Mouse (Mus musculus) kidney, adult 2 months (tissue): ENCODE measurements around the gene Flot1. TPM values are rescaled to one million over a fixed set of nuclear protein-coding genes. Genes with fewer than 3 reads are reported as not detected.
"Not testable (repeated sequence)": the region's sequence is repeated elsewhere in the genome, so short reads cannot be mapped to it uniquely, and the experiment has no call there.

ENCODE experiments used
- DNase-seq: peaks from one replicate; pipeline ENCODE4 v3.0.0; 2021
- H3K27ac ChIP-seq: fragments of 200-500 bp; 2 replicates; pipeline ENCODE4 v1.5.1; 2012; ENCODE audit warnings: low read depth, low read length, control low read depth, inconsistent platforms; ENCODE audit not compliant: insufficient read depth
- H3K27me3 ChIP-seq: fragments of 200-500 bp; replicated peaks from 2 replicates; pipeline ENCODE4 v1.6.1; 2012; ENCODE audit warnings: mild to moderate bottlenecking, moderate library complexity, low read length, inconsistent platforms; ENCODE audit not compliant: control insufficient read depth, insufficient read depth
- H3K36me3 ChIP-seq: fragments of 200-500 bp; 2 replicates; pipeline ENCODE4 v1.6.1; 2012; ENCODE audit warnings: mild to moderate bottlenecking, moderate library complexity, low read length, inconsistent platforms; ENCODE audit not compliant: control insufficient read depth, insufficient read depth
- H3K4me1 ChIP-seq: fragments of 200-500 bp; 2 replicates; pipeline ENCODE4 v1.6.1; 2011; ENCODE audit warnings: low read length; ENCODE audit not compliant: control insufficient read depth, insufficient read depth
- H3K4me3 ChIP-seq: fragments of 200-500 bp; 2 replicates; pipeline ENCODE4 v1.5.1; 2011; ENCODE audit warnings: mild to moderate bottlenecking, low read depth, low read length, control low read depth; ENCODE audit not compliant: insufficient read depth
- CTCF ChIP-seq: fragments of 200-500 bp; conservative IDR thresholded peaks from 2 replicates; pipeline ENCODE4 v1.5.1; 2011; ENCODE audit warnings: low read depth, mild to moderate bottlenecking, control low read depth, low read length, moderate library complexity, mixed read lengths; ENCODE audit not compliant: insufficient read depth, insufficient read length
- POLR2A ChIP-seq: fragments of 200-500 bp; IDR thresholded peaks from one replicate; pipeline ENCODE4 v1.6.1; 2011; ENCODE audit warnings: low read depth, low read length, control low read depth
- WGBS: fragments of 180-500 bp; shearing (Covaris S2); methylation state at CpG from one replicate; pipeline ENCODE4 v1.1.7; 2018; 5-methylcytosine and 5-hydroxymethylcytosine counted together
- polyA plus RNA-seq: library from polyadenylated mRNA; depleted of rRNA; stranded (reverse); fragments of >200 nt; gene quantifications from 2 replicates; pipeline ENCODE4 v1.2.3, GENCODE M21; 2012

The Flot1 gene
- polyA plus RNA-seq, 1 experiment = 45.3 TPM

- no peak overlapping the region for H3K27ac ChIP-seq
- WGBS = 58% methylated on average over 26 of the region's 26 CpGs
- no peak overlapping the region for H3K4me3 ChIP-seq
Observed at GRCm38 (mm10) chr17:35835424-35836140, 12.6 kb downstream of the Flot1 start.

DNA sequence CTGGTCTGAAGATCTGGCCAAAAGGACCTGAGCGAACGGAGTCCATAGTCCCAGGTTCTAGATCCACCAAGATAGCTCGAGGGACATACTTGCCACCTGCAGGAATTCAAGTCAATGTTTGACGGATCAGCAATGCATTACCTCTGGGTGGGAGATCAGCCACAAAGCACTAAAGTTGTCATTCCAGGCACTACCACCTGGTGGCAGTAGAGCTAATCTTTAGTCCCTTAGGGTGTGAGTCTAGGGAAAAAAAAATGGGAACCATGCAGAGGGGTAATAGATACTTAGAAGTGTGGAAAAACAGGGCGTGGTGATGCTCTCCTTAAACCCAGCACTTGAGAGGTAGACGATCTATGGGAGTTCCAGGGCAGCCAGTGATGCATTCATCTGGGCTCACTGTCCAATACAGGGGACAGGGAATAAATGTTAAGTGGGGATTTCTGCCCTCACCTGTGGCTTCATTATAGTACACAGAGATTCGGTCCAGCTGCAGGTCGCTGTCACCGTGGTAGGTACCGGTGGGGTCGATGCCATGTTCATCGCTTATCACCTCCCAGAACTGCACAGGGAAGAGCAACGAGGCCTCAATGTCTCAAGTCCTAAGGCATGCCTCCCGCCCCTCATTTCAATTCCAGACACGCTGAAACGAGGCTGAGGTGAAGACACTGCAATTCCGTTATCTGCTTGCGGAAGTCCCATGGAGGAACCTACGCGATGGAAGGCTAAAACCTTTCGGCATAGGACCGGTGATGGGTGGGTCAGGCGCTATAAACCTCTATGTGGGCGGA, 13.3 kb downstream of the Flot1 start:
- no peaks in the 10 kb centered on the region for H3K27me3 ChIP-seq
- TF ChIP-seq CTCF (peak; percentile 75), POLR2A (no peak)
- H3K4me1 ChIP-seq = peaks cover 15% of the 10 kb centered on the region
- WGBS = 4% methylated on average over 24 of the region's 24 CpGs
- peak; percentile 94 for DNase-seq
- H3K4me3 ChIP-seq = peak overlapping the region; percentile 87
- H3K27ac ChIP-seq = peak overlapping the region; percentile 51
- H3K36me3 ChIP-seq = peaks cover 2% of the 10 kb centered on the region; the same call in 1 of the 2 replicates

More at GRCm38 (mm10) chr17:35835424-35836140, 12.6 kb downstream of the Flot1 start:
- H3K36me3 ChIP-seq = peaks cover 3% of the 10 kb centered on the region; the same call in 1 of the 2 replicates
- no peaks in the 10 kb centered on the region for H3K27me3 ChIP-seq
- TF ChIP-seq CTCF (no peak), POLR2A (no peak)
- peak; percentile 43 for DNase-seq
- peaks cover 15% of the 10 kb centered on the region for H3K4me1 ChIP-seq

- WGBS = 1% methylated on average over 25 of the region's 25 CpGs
- peak; percentile 88 for DNase-seq
- H3K27me3 ChIP-seq = no peaks in the 10 kb centered on the region
- H3K36me3 ChIP-seq = peaks cover 2% of the 10 kb centered on the region; the same call in 1 of the 2 replicates
- H3K27ac ChIP-seq = peak overlapping the region; percentile 80
- peak overlapping the region; percentile 87 for H3K4me3 ChIP-seq
- TF ChIP-seq POLR2A (no peak), CTCF (no peak)
- H3K4me1 ChIP-seq = peaks cover 18% of the 10 kb centered on the region
Observed at GRCm38 (mm10) chr17:35836991-35837422, 14.0 kb downstream of the Flot1 start.

GRCm38 (mm10) chr17:35837487-35837886, 14.5 kb downstream of the Flot1 start:
- peak; percentile 42 for DNase-seq

DNA sequence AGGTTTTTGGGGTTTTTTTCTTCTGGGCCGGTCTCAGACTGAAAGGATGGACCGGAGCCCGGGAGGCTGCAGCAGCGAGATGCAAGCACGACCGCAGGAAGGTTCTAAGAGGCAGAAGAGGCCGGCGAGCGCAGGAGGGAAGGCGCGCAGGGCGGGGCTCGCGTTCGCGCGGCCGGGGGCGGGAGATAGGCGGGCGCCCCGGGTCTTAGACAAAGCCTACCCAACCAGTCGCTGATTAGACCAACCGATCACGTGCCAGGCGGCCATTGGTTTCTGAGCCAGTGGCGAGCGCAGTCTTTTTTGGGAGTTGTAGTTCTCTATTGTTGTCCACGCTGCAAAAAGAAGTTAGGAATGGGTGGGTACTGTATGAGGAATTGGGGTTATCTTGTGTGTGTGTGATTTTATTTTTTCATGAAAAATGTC, 15.1 kb downstream of the Flot1 start, which contains the start of gene Tubb5:
TSS of gene Tubb5 (minus strand) at position 185 of the 423 bp plus-strand sequence.
- Histone ChIP-seq H3K4me1 (peaks cover 20% of the 10 kb centered on the region), H3K4me3 (peak within 1 kb of the TSS; percentile 87), H3K36me3 (no peaks in the 10 kb centered on the region), H3K27me3 (no peaks in the 10 kb centered on the region), H3K27ac (peak within 1 kb of the TSS; percentile 80)
- WGBS = 2% methylated on average over 29 of the region's 29 CpGs
- DNase-seq = peak; percentile 99
- TF ChIP-seq POLR2A (peak; percentile 70), CTCF (no peak)

More at GRCm38 (mm10) chr17:35837487-35837886, 14.5 kb downstream of the Flot1 start:
- Histone ChIP-seq H3K4me1 (peaks cover 20% of the 10 kb centered on the region), H3K36me3 (no peaks in the 10 kb centered on the region), H3K27me3 (no peaks in the 10 kb centered on the region), H3K27ac (peak overlapping the region; percentile 80), H3K4me3 (peak overlapping the region; percentile 87)
- under 1% methylated on average over 18 of the region's 18 CpGs for WGBS
- TF ChIP-seq POLR2A (no peak), CTCF (no peak)

- 12% methylated on average over 5 of the region's 5 CpGs for WGBS
- Histone ChIP-seq H3K36me3 (no peaks in the 10 kb centered on the region), H3K27me3 (no peaks in the 10 kb centered on the region), H3K4me3 (no peak overlapping the region), H3K27ac (0 out of 2 replicates have a peak overlapping the region, but pooled peaks have one; percentile 19), H3K4me1 (peaks cover 20% of the 10 kb centered on the region)
- TF ChIP-seq CTCF (no peak), POLR2A (no peak)
- DNase-seq = no peak
Observed at GRCm38 (mm10) chr17:35838570-35838969, 15.5 kb downstream of the Flot1 start.

DNA sequence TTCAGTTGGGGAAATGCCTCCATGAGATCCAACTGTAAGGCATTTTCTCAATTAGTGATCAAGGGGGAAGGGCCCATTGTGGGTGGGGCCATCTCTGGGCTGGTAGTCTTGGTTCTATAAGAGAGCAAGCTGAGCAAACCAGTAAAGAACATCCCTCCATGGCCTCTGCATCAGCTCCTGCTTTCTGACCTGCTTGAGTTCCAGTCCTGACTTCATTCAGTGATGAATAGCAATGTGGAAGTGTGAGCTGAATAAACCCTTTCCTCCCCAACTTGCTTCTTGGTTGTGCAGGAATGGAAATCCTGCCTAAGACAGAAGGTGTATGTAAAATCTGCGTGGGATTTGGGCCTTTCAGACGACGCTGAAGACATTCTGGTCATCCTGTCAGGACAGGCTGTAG, 16.0 kb downstream of the Flot1 start:
- DNase-seq, H3K36me3 ChIP-seq, H3K27me3 ChIP-seq, H3K27ac ChIP-seq, H3K4me3 ChIP-seq: not testable (repeated sequence)
- WGBS = 55% methylated on average over 3 of the region's 3 CpGs
- H3K4me1 ChIP-seq = peaks cover 20% of the 10 kb centered on the region
